Mouse (Mus musculus): Measurements from ENCODE around the gene Sept8. TPM values are rescaled to one million over a fixed set of nuclear protein-coding genes. Genes with fewer than 3 reads are reported as not detected.

Sept8 gene
- polyA plus RNA-seq, 2 experiments from 2014 or later: 0.95 to 1.0 TPM

DNA sequence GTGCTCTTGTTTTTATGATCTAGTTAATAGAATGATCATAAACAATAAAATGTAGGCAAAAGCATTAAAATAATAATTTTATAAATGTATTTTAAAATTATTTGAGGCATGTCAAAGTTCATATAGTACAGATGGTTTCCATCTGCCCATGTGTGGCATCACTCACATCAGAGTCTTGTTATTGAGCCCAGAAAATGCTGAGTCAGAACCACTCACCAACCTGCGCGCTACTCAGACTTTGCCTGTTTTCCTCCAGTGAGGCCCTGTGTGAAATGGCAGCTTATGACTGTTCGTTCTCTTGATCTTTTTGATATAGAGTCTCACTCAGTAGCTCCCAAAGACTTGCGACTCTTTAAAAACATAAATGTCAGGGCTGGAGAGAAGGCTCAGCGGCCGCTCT is 66.5 kb downstream of the Sept8 start:
- no peak for ATAC-seq

GRCm38 (mm10) chr11:53588279-53588678 is 69.2 kb downstream of the Sept8 start:
- no peak for ATAC-seq

DNA sequence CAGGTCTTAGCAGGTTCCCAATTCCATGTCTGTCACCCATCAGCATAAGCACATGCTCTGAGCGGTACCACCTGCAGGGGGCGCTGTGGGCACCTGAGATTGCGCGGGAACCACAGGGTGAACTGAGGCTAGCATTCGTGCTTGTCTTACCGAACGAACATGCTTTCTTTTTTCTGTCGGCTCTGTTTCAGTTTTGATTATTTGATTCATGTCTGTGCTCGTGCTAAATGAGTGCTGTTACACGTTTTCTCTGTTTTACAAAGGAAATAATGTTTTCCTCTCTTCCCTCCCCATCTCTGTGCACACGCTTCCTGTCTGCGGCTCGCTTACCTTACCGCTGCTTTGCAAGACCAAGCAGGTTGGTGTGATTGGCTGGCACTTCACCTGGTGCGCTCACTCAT is 71.3 kb downstream of the Sept8 start:
- ATAC-seq: peak; percentile 91

- no peak for ATAC-seq
Measured at GRCm38 (mm10) chr11:53591116-53591515, 72.1 kb downstream of the Sept8 start.

Other genes with a start within 250 kb of the Sept8 start
- gene Hspa4, start 218.8 kb upstream of the Sept8 start, polyA plus RNA-seq (2017; shearing (Covaris generic)): 10 to 100 TPM; 21.1 to 37.6 TPM
- gene Zcchc10, start 194.6 kb upstream of the Sept8 start, polyA plus RNA-seq (2017; shearing (Covaris generic)): 10 to 100 TPM; 24.3 to 28.4 TPM
- gene Aff4, start 168.4 kb upstream of the Sept8 start, polyA plus RNA-seq (2017; shearing (Covaris generic)): 10 to 100 TPM; 17.4 to 18.3 TPM
- gene Leap2, start 96.1 kb upstream of the Sept8 start, polyA plus RNA-seq (2017; shearing (Covaris generic)): 1 to 10 TPM in 1 of 2 experiments, not detected in 1; 1.1 TPM
- 100 to 1,000 TPM; 329 to 366 TPM for gene Uqcrq, start 88.4 kb upstream of the Sept8 start, polyA plus RNA-seq (2017; shearing (Covaris generic))
- not detected for gene Gdf9, start 88.2 kb upstream of the Sept8 start, polyA plus RNA-seq (2017; shearing (Covaris generic))
- gene Gm10447, start 62.1 kb upstream of the Sept8 start, polyA plus RNA-seq (2017; shearing (Covaris generic)): not detected
- gene Shroom1, start 62.1 kb upstream of the Sept8 start, polyA plus RNA-seq (2017; shearing (Covaris generic)): not detected
- not detected for gene Gm9837, start 48.8 kb upstream of the Sept8 start, polyA plus RNA-seq (2017; shearing (Covaris generic))
- gene Gm9945, start 39.1 kb upstream of the Sept8 start, polyA plus RNA-seq (2017; shearing (Covaris generic)): not detected
- gene Sowaha, start 39.0 kb upstream of the Sept8 start, polyA plus RNA-seq (2017; shearing (Covaris generic)): not detected
- gene Kif3a, start 48.1 kb downstream of the Sept8 start, polyA plus RNA-seq (2017; shearing (Covaris generic)): 1 to 10 TPM; 8.1 to 8.7 TPM
- 1 to 10 TPM; 3.1 to 4.0 TPM for gene Il4, start 99.4 kb downstream of the Sept8 start, polyA plus RNA-seq (2017; shearing (Covaris generic))
- gene Il13, start 115.4 kb downstream of the Sept8 start, polyA plus RNA-seq (2017; shearing (Covaris generic)): not detected
- 10 to 100 TPM; 47.8 to 50.7 TPM for gene Rad50, start 188.1 kb downstream of the Sept8 start, polyA plus RNA-seq (2017; shearing (Covaris generic))
- gene Il5, start 201.5 kb downstream of the Sept8 start, polyA plus RNA-seq (2017; shearing (Covaris generic)): not detected

Measured in CD4-positive, CD25-positive, alpha-beta regulatory T cell, adult 4 months (primary cell).